Mouse (Mus musculus) embryonic facial prominence, embryonic 10.5 days (tissue): Measurements from ENCODE around the gene Morc4. TPM values are rescaled to one million over a fixed set of nuclear protein-coding genes. Genes with fewer than 3 reads are reported as not detected.

Experiments
- DNase-seq: peaks from one replicate; pipeline ENCODE4 v3.0.0-alpha.2; 2017; ENCODE audit warnings: low spot score
- H3K27ac ChIP-seq: fragments of 300-500 bp; sonication (generic); replicated peaks from 2 replicates; pipeline ENCODE4 v1.5.1; 2016; ENCODE audit warnings: mild to moderate bottlenecking
- H3K27me3 ChIP-seq: fragments of 300-500 bp; sonication (generic); replicated peaks from 2 replicates; pipeline ENCODE4 v1.6.1; 2016; ENCODE audit warnings: low read depth, mild to moderate bottlenecking; ENCODE audit not compliant: poor library complexity, severe bottlenecking
- H3K36me3 ChIP-seq: fragments of 300-500 bp; sonication (generic); replicated peaks from 2 replicates; pipeline ENCODE4 v1.6.1; 2016; ENCODE audit warnings: mild to moderate bottlenecking, moderate library complexity
- H3K4me1 ChIP-seq: fragments of 300-500 bp; sonication (generic); 2 replicates; pipeline ENCODE4 v1.6.1; 2016
- H3K4me3 ChIP-seq: fragments of 300-500 bp; sonication (generic); 2 replicates; pipeline ENCODE4 v1.5.1; 2016; ENCODE audit warnings: mild to moderate bottlenecking, moderate library complexity
- H3K9me3 ChIP-seq: fragments of 300-500 bp; sonication (generic); 2 replicates; pipeline ENCODE4 v1.6.1; 2016; ENCODE audit warnings: mild to moderate bottlenecking
- WGBS: fragments of 180-500 bp; shearing (Covaris S2); methylation state at CpG from one replicate; pipeline ENCODE4 v1.1.7; 2016; 5-methylcytosine and 5-hydroxymethylcytosine counted together
- polyA plus RNA-seq: library from polyadenylated mRNA; unstranded; fragments of >200 nt; fragmentation: Nextera tagmentation; extraction: Ambion mirVana; gene quantifications from 2 replicates; pipeline ENCODE4 v1.2.1, GENCODE M21; 2016

Morc4 gene
- polyA plus RNA-seq, 1 experiment from 2014 or later, result 9.1 TPM

- Histone ChIP-seq H3K36me3 (peaks cover 4% of the 10 kb centered on the region; the same call in 1 of the 2 replicates), H3K4me1 (no peaks in the 10 kb centered on the region), H3K9me3 (no peaks in the 10 kb centered on the region), H3K27me3 (peaks cover 74% of the 10 kb centered on the region), H3K4me3 (no peak overlapping the region), H3K27ac (no peak overlapping the region)
- 86% methylated on average over 4 of the region's 4 CpGs for WGBS
- no peak for DNase-seq
These were observed 44.6 kb downstream of the Morc4 start for GRCm38 (mm10) chrX:139826926-139827325.

GRCm38 (mm10) chrX:139825402-139825801, 46.1 kb downstream of the Morc4 start:
- H3K27ac ChIP-seq, result no peak overlapping the region
- DNase-seq, result no peak
- no peak overlapping the region for H3K4me3 ChIP-seq
- peaks cover 4% of the 10 kb centered on the region; the same call in 1 of the 2 replicates for H3K36me3 ChIP-seq
- 88% methylated on average over 1 of the region's 1 CpGs for WGBS
- H3K9me3 ChIP-seq, result no peaks in the 10 kb centered on the region
- no peaks in the 10 kb centered on the region for H3K4me1 ChIP-seq
- H3K27me3 ChIP-seq, result peaks cover 77% of the 10 kb centered on the region

GRCm38 (mm10) chrX:139815201-139815600, 56.3 kb downstream of the Morc4 start:
- H3K9me3 ChIP-seq, result no peaks in the 10 kb centered on the region
- H3K36me3 ChIP-seq, result no peaks in the 10 kb centered on the region
- H3K4me3 ChIP-seq, result no peak overlapping the region
- no peaks in the 10 kb centered on the region for H3K4me1 ChIP-seq
- 80% methylated on average over 5 of the region's 5 CpGs for WGBS
- peaks cover 79% of the 10 kb centered on the region for H3K27me3 ChIP-seq
- DNase-seq, result no peak
- no peak overlapping the region for H3K27ac ChIP-seq

GRCm38 (mm10) chrX:139814018-139814635, 57.4 kb downstream of the Morc4 start:
- H3K36me3 ChIP-seq, result no peaks in the 10 kb centered on the region
- DNase-seq, result no peak
- H3K9me3 ChIP-seq, result no peaks in the 10 kb centered on the region
- H3K4me3 ChIP-seq, result no peak overlapping the region
- no peak overlapping the region for H3K27ac ChIP-seq
- WGBS, result 86% methylated on average over 8 of the region's 8 CpGs
- H3K27me3 ChIP-seq, result peaks cover 83% of the 10 kb centered on the region
- H3K4me1 ChIP-seq, result no peaks in the 10 kb centered on the region

- peaks cover 83% of the 10 kb centered on the region for H3K27me3 ChIP-seq
- H3K36me3 ChIP-seq, result no peaks in the 10 kb centered on the region
- 75% methylated on average over 9 of the region's 9 CpGs for WGBS
- H3K4me1 ChIP-seq, result no peaks in the 10 kb centered on the region
- no peak overlapping the region for H3K4me3 ChIP-seq
- no peak overlapping the region for H3K27ac ChIP-seq
- H3K9me3 ChIP-seq, result no peaks in the 10 kb centered on the region
- DNase-seq, result no peak
These were observed 58.0 kb downstream of the Morc4 start for GRCm38 (mm10) chrX:139813299-139814002.

- no peaks in the 10 kb centered on the region for H3K4me1 ChIP-seq
- H3K27me3 ChIP-seq, result peaks cover 88% of the 10 kb centered on the region
- no peak overlapping the region for H3K4me3 ChIP-seq
- H3K9me3 ChIP-seq, result no peaks in the 10 kb centered on the region
- H3K27ac ChIP-seq, result no peak overlapping the region
- no peak for DNase-seq
- 80% methylated on average over 3 of the region's 3 CpGs for WGBS
- H3K36me3 ChIP-seq, result no peaks in the 10 kb centered on the region
These were observed 58.7 kb downstream of the Morc4 start for GRCm38 (mm10) chrX:139812636-139813298.

- peaks cover 92% of the 10 kb centered on the region for H3K27me3 ChIP-seq
- no peak for DNase-seq
- no peaks in the 10 kb centered on the region for H3K9me3 ChIP-seq
- 91% methylated on average over 10 of the region's 10 CpGs for WGBS
- H3K4me3 ChIP-seq, result no peak overlapping the region
- H3K36me3 ChIP-seq, result no peaks in the 10 kb centered on the region
- H3K27ac ChIP-seq, result no peak overlapping the region
- no peaks in the 10 kb centered on the region for H3K4me1 ChIP-seq
These were observed 63.0 kb downstream of the Morc4 start for GRCm38 (mm10) chrX:139808501-139808900.

GRCm38 (mm10) chrX:139808085-139808484, 63.4 kb downstream of the Morc4 start:
- WGBS, result 65% methylated on average over 4 of the region's 4 CpGs
- no peak for DNase-seq

GRCm38 (mm10) chrX:139807391-139807790, 64.1 kb downstream of the Morc4 start:
- WGBS, result 70% methylated on average over 2 of the region's 2 CpGs
- no peaks in the 10 kb centered on the region for H3K4me1 ChIP-seq
- H3K36me3 ChIP-seq, result no peaks in the 10 kb centered on the region
- no peak overlapping the region for H3K4me3 ChIP-seq
- H3K27ac ChIP-seq, result no peak overlapping the region
- no peaks in the 10 kb centered on the region for H3K9me3 ChIP-seq
- H3K27me3 ChIP-seq, result peaks cover 92% of the 10 kb centered on the region
- DNase-seq, result no peak

More at GRCm38 (mm10) chrX:139808085-139808484, 63.4 kb downstream of the Morc4 start:
- Histone ChIP-seq H3K4me1 (no peaks in the 10 kb centered on the region), H3K9me3 (no peaks in the 10 kb centered on the region), H3K27ac (no peak overlapping the region), H3K4me3 (no peak overlapping the region), H3K27me3 (peaks cover 92% of the 10 kb centered on the region), H3K36me3 (no peaks in the 10 kb centered on the region)

GRCm38 (mm10) chrX:139805918-139806317, 65.6 kb downstream of the Morc4 start:
- no peaks in the 10 kb centered on the region for H3K4me1 ChIP-seq
- H3K36me3 ChIP-seq, result no peaks in the 10 kb centered on the region
- 87% methylated on average over 4 of the region's 4 CpGs for WGBS
- no peak for DNase-seq
- no peaks in the 10 kb centered on the region for H3K9me3 ChIP-seq
- H3K27me3 ChIP-seq, result peaks cover 92% of the 10 kb centered on the region
- no peak overlapping the region for H3K27ac ChIP-seq
- no peak overlapping the region for H3K4me3 ChIP-seq

GRCm38 (mm10) chrX:139803028-139803427, 68.4 kb downstream of the Morc4 start:
- H3K36me3 ChIP-seq, result no peaks in the 10 kb centered on the region

GRCm38 (mm10) chrX:139800406-139800878, 71.0 kb downstream of the Morc4 start, which contains the start of gene Cldn2:
Gene Cldn2 (plus strand): TSS chrX:139800828.
- DNase-seq, result no peak
- WGBS, result 64% methylated on average over 8 of the region's 8 CpGs
- Histone ChIP-seq H3K36me3 (no peaks in the 10 kb centered on the region), H3K27me3 (peaks cover 90% of the 10 kb centered on the region), H3K4me3 (no peak within 1 kb of the TSS), H3K4me1 (no peaks in the 10 kb centered on the region), H3K27ac (no peak within 1 kb of the TSS), H3K9me3 (no peaks in the 10 kb centered on the region)

More at GRCm38 (mm10) chrX:139803028-139803427, 68.4 kb downstream of the Morc4 start:
- peaks cover 87% of the 10 kb centered on the region for H3K27me3 ChIP-seq
- WGBS, result 79% methylated on average over 2 of the region's 2 CpGs
- H3K27ac ChIP-seq, result no peak overlapping the region
- H3K4me1 ChIP-seq, result no peaks in the 10 kb centered on the region
- no peaks in the 10 kb centered on the region for H3K9me3 ChIP-seq
- H3K4me3 ChIP-seq, result no peak overlapping the region
- no peak for DNase-seq
